Mouse (Mus musculus): ENCODE measurements around the gene Irf2. TPM values are rescaled to one million over a fixed set of nuclear protein-coding genes. Genes with fewer than 3 reads are reported as not detected.

The Irf2 gene
- total RNA-seq, 2 experiments from 2014 or later = 40.6 to 44.3 TPM

DNA sequence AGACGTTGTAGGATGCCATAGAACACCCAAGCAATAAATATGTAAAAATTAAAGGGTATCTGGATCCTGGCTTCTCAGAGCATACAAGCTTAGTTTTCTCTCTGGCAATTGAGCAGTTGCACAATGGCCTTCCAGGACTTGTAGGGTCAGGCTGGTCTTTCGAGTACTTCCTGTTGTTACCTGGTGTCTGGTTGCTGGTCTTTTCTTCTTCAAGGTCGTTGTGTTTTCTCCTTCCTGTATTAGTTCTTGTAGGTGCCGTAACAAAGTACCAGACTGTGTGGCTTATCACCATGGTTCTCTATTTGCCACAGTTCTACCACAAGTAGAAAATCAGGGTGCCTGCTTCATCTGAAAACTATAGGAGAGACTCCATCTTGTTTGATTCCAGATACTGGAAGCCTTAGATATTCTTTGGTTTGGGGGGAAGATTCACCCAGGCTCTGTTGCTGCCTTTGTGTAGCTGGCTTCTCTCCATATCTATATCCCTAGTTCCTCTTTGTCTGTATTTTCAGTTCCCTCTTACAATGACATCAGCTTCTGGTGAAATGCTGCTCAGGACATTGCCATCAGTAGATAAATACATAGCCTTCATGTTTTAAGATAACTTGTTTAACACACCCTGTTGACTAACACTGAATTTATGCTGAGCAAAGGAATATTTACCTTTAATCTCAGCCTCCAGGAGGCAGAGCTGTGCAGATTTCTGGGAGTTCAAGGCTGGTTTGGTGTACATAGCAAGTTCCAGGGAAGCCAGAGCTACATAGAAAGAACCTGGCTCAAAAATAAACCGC is 49.8 kb downstream of the Irf2 start:
- DNase-seq (ENCODE audit: low spot score in 2 of 2) = no peak
- intact Hi-C loops (cut with DNase I) = no loop called here

DNA sequence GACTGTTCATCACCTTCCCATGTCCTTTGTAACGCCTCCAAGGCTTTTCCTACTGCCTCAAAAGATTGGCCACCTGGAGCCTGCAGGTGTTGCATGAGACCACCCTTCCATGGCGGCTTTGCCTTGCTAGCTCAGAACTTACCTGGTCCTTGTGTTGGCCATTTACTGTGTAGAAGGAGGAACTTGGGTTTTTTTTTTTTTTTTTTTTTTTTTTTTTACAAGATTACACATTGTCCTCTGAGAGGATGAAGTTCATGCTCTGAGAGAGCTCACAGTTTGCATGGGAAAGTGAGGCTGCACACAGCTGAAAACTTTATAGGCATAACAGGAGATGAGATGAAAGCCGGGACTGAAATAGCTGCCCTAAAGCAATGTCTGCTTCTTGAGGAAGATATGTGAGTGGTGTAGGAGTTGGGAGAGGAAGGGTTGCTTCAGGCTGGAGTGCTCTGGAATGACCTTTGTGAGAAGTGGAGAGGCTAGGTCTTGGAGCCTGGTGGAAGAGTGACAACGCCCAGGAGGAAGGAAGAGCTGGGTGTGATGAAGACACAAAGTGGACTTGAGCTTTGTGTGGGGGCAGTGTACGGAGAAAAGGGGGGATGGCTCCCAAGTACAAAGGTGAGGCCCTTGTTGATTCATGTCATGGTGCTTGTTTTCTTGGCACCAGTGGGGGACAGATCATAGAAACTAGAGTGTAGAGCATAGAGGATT is 52.3 kb downstream of the Irf2 start:
- DNase-seq (ENCODE audit: low spot score in 2 of 2) = no peak
- intact Hi-C loops (cut with DNase I) = no loop called here

DNA sequence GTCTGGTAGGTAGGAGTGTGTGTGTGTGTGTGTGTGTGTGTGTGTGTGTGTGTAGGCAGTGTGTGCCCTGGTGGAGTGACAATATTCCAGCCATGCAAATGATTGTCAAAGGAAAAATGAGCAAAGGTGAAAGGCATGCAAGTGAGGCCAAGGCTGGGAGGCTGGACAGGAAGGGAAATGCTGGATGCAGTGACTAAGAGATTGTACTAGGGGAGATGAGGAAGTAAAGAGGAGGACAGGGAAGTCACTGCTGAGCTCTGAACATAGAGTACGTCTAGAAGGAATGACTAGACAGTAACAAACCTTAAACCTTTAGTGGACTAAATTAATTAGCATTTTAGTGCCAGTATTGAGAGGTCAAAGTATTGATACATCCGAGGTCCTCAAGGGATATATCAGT is 53.1 kb downstream of the Irf2 start:
- no peak for DNase-seq (ENCODE audit: low spot score in 2 of 2)
- intact Hi-C loops (cut with DNase I) = no loop called here

DNA sequence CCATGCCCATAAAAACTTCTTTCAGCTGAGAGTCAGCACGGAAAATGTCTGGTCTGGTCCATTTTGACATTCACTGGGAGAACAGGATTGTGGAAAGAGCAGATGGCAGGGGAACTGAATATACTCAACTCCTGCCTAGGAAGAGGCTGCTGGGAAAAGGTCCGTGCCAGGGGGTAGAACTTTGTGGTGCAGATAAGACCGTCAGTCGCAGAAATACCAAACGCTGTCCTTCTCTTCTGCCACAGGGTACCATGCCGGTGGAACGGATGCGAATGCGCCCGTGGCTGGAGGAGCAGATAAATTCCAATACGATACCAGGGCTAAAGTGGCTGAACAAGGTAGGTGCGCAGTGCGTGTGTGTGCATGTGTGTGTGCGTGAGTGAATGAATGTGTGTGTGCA is 53.7 kb downstream of the Irf2 start:
- no peak for DNase-seq (ENCODE audit: low spot score in 2 of 2)
- intact Hi-C loops (cut with DNase I) = no loop called here

DNA sequence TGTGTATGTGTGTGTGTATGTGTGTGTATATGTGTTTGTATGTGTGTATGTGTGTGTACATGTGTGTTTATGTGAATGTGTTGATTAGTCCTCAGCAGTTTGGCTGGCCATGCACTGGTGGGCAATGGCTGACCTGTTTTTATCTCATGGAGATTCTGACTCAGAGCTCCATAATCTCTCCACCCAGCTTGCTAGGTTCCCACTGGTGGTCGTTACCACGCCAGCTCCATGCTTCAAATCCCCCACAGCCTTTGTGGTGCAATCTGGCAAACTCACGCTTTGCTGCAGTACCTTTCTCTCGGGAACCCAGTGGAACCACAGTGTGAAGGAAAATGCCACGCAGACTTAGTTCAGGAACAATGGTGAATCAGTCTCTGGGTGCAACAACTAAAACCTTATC is 54.8 kb downstream of the Irf2 start:
- DNase-seq (ENCODE audit: low spot score in 2 of 2) = no peak
- intact Hi-C loops (cut with DNase I) = no loop called here

DNA sequence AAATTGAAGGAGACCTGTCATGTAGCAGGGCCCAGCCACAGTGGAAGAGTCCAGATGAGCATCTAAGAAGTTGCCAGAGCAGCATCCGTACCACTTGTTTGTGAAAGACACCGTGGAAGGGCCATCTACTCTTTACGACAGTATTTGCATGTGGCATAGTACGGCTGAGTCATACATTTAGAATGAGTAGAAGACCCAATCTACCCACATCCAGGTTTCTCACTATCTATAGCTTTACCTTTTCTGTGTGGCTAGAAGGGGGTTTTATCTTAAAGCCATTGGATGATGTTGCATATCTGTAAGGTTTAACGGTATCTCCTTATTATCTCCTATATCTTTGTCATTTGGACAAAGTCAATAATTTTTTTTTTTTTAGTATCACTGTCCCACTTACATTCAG is 59.7 kb downstream of the Irf2 start:
- intact Hi-C loops (cut with DNase I) = no loop called here
- DNase-seq (ENCODE audit: low spot score in 2 of 2) = no peak

DNA sequence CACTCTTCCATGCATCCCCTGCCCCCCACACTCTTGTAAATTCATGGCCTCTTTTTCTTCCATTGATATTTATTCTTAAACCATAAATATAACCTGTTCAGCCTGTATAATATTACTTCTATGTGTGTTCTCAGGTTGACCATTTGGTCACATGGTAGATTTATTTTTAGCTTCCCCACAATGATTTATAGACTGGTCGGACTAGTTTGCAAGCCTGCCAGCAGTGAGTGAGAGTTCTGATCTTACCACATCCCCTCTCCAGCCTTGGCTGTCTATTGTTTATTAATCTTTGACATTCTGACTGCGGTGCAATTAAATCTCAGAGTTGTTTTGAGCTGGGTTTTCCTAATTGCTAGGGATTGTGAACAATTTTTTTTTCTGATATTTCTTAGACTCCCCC is 60.2 kb downstream of the Irf2 start:
- intact Hi-C loops (cut with DNase I) = no loop called here
- DNase-seq (ENCODE audit: low spot score in 2 of 2) = no peak

DNA sequence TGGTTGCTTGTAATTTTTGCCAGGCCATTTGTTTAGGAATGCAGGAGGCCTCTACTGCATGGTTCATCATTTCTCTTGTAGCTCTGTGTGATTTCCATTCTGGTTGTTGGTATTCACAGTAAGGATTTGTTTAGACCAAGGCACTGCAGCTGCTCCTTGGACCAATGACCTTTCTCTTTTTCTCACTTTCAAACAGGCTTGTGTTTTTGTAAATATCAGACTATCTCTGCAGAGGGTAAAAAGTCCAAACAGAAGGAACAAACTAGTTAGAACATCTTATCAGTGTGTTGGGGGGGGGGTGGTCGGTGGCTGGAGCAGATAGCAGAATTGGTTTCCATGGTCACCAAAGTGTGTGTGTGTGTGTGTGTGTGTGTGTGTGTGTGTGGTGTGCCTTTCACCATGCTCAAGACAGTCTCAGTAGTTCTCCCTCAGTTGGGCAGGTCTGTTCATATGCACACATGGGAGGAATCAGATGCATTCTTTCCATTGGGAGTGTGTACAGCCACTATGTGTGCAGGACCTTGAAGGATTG is 61.7 kb downstream of the Irf2 start:
- intact Hi-C loops (cut with DNase I) = no loop called here
- DNase-seq (ENCODE audit: low spot score in 2 of 2) = no peak

DNA sequence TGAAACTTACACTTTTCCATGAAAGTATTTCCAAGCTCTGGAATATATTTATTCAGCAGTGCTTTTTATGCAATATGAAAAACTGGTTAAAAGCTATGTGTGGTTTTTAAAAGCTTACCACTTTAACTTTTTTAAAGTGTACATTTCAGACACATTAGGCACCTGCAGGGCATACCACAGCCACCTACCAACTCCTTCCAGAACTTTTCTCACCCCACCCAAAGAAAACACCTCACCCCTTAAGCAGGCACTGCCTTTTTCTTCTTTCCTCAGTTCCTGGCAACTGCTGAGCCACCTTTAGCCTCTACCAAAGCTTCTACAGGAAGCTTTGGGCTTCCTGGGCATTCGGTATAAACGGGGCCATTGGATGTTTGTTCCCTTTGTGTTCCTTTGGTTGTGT is 62.5 kb downstream of the Irf2 start:
- intact Hi-C loops (cut with DNase I) = no loop called here
- DNase-seq (ENCODE audit: low spot score in 2 of 2) = no peak

DNA sequence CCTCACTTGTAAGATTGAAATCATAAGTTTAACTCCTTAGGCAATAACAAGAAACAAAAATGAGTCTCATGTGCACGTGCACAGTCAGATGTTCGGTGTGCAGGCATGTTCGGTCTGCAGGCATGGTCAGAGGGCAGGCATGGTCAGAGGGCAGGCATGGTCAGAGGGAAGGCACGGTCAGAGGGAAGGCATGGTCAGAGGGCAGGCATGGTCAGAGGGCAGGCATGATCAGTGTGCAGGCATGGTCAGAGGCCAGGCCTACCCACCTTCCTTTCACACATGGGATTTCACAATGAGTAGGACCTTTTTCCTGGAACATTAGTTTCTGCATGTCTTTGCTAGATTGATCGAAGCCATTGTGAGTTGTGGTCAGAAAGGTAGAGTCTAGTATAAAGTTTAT is 65.2 kb downstream of the Irf2 start:
- intact Hi-C loops (cut with DNase I) = no loop called here

DNA sequence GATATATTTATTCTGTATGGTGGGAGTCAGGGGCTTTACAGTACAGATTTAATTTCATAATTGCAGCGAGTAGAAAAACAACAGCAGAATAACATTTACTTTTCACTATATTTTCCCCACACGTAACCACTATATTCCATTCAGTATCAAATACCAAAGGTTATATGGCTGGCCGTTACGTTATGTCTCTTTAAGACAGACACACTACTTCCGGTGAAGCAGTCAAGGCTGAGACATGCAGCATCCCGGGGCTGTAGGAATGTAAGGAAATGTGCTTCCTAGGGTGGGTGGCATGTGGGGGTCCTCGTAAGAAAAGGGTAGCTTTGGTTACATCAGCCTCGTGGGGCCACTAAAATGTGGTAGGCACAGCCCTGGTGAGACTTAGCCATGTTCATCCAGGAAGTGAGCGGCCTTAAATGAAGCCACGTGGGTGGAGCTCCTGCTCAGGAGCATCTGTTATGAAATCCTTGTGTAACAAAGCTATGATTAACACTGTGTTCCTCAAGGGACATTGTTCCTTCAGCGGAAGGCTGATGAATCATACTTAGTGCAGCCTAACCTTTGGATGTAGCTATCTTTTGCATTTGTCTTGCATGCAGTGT is 71.6 kb downstream of the Irf2 start:
- intact Hi-C loops (cut with DNase I) = no loop called here
- peak; percentile 42 to 74 for DNase-seq (ENCODE audit: low spot score in 2 of 2)

More for the DNA sequence above, 65.2 kb downstream of the Irf2 start:
- DNase-seq (ENCODE audit: low spot score in 2 of 2) = no peak

DNA sequence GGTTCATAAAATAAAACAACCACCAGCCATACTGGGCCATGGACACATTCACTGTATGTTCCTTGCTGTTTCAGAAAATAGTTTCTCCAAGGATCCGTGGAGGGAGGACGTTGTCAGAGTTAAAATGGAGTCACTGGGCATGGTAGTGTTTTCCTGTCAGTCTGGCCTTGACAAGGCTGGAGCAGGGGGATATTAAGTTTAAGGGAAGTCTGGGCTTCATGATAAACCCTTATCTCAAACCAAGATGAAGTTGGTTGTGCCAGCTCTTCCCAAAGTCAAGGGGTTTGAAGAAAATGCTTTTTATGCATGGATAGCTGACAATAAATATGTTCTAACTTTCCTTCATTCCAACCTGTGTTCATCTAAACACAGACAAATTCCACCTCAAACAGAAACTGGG is 72.4 kb downstream of the Irf2 start:
- intact Hi-C loops (cut with DNase I) = no loop called here
- no peak for DNase-seq (ENCODE audit: low spot score in 2 of 2)

DNA sequence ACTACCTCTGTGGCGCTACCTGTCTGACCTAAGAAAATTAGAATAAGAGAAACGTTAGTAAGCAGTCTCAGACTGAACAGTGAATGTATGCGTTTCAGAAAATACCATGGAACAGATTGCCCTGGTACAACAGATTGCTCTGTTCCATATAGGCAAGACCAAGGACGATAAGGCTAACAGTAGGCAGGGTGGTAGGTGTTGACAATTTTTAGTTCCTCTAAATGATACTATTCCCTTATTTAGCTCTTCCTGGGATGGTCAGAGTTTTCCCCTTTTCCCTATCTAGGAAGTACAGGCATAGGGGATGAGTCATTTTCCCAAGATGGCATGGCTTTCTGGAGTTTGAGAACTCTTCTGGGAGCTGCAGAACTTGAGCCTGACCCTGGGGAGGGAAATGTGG is 73.4 kb downstream of the Irf2 start:
- intact Hi-C loops (cut with DNase I) = no loop called here
- no peak for DNase-seq (ENCODE audit: low spot score in 2 of 2)

DNA sequence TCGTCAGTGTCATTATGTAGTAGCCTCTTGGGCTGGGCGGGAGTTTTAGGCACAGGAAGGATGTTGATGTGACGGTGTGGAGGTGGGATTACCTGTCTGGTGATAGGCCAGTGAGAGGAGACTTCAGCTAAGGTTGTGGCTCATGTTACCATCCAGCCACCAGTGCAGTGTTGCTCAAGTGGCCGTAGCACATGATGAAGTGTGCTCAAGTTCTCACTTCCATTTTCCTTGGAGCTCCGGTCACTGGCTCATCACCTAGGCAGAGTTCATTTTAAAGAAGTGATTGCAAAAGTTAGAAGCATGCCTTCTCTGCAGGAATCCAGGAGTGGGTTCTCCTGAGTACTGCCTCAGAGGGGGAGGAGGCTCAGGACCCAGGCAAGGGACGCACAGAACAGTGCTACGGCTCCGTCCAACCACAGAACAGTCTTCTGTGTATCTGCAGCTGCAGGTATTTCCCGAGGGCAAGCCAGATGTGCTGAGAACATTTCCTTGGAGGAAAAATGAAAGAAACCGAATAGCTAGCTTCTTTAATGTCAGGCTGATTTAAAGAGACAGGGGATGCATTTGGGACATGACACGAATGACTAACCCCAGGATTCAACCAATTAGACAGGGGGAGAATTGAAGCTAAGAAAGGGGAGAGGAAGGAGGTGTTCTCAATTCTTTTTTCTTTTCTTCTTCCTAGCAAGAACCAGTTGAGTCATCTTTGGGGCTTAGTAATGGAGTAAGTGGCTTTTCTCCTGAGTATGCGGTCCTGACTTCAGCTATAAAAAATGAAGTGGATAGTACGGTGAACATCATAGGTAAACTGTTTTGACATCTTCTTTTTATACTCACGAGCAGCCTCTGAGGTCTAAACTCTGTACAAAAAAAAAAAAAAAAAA is 78.8 kb downstream of the Irf2 start:
- intact Hi-C loops (cut with DNase I) = no loop called here
- no peak for DNase-seq (ENCODE audit: low spot score in 2 of 2)

DNA sequence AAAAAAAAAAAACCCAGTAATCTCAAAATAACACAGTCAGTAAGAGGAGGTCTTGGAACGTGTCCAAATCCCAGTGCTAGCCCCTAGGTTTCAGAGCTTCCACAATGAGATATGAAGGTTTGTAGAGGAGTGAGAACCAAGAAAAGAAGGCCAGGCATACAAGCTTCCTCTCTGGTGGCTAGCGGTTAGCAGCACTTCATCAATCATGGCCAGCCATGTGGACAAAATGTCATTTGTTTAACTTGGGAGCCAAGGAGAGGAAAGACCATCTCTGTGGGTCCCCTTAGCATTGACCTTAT is 79.4 kb downstream of the Irf2 start:
- no peak for DNase-seq (ENCODE audit: low spot score in 2 of 2)
- intact Hi-C loops (cut with DNase I) = no loop called here

DNA sequence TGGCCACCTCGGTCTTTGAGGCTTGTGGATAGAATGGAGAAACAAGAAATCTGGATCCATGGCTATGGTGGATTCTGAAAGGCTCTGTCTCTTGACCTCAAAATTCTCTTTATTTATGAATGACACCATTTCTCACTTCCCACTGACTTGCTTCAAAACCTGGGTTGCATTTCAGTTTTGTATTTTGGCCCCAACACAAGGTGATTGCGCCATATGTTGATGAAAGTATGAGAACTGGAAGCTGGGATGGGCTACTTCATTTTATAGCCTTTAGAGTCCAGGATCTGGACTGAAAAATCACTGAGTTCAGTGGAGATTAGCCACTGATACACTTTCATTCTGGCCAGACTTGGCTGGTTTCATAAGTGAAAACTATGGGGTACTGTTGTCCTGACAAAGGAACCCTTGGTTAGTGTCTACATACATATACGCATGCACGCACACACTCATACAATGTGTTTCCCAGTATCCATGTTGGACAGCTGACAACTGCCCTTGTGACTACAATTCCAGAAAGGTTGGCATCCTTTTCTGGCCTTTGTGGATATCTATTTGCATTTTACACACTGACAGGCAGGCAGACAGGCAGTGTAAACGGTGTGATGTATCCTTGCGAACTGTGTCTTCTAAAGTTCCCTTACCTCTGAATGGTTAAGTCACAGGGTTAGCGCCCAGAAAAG is 89.3 kb downstream of the Irf2 start:
- intact Hi-C loops (cut with DNase I) = no loop called here
- DNase-seq (ENCODE audit: low spot score in 2 of 2) = no peak

DNA sequence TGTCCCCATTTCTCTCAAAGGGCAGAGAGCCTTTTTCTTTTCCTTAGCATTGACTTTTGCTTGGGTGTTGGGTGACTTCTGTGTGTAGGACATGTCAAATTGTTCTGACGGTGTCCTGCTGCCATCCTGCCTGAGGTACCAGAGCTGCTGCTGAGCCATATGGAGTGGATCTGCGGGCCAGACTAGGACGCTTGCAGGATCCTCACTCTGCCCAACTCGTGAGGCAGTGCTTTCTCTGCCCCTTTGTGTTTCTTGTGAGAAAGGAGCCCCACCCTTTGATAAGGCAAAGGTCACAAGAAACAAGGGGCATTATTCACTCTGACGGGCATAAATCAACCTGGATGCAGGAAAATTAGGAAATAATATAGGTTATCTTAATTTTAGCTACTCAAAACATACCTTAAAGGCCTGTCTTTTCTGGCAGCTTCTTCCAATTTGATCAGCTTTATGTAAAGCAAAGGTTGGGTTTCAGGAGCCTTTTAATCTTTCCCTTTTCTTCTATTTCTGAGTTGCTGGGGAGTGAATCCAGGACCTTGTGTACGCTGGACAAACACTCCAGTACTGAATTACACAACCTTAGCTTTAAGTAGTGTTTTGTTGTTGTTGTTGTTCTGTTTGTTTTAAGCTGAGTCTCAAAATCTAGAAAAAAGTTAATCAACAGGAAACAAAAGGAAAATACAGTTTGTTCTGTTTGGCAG is 90.0 kb downstream of the Irf2 start:
- DNase-seq (ENCODE audit: low spot score in 2 of 2) = no peak

DNA sequence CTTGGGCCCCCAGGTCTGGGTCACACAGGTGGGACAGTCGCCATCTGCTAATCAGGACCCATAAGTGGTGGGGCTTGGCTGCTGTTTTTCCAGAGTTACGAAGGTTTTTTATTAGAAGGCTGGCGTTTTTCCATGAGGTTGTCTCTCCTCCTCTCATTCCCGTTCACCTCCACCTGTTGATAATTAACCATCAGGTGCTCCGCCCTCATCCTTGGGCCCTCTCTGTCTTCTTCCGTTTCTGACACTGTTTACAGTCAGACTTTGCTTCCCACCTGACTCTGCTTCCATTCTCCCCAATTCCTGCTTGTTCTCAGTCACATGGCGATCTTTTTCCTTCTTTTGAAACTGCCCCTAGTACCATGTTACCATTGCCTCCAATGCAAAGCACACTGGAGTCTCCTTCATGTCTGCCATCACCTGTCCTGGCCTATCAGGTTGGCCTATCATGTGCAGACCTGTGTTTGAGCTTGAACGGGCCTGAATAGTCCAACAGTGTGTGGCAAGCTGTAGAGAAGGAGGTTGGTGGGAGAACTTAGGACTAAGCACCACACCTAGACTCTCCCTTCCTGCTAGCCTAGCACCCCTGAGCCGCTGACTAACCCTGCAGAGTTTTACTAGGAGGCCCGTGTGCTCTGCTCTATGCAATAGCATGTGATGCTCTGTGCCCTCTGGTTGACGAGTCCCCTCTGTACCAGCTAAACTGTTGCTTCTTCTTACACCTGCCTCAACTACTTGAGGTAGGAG is 90.8 kb downstream of the Irf2 start:
- intact Hi-C loops (cut with DNase I) = no loop called here
- DNase-seq (ENCODE audit: low spot score in 2 of 2) = no peak

More for the DNA sequence above, 90.0 kb downstream of the Irf2 start:
- intact Hi-C loops (cut with DNase I) = no loop called here

Data from left cerebral cortex, postnatal 14 days (tissue).